Mouse (Mus musculus) WW6 (cell line): ENCODE data around the gene Tbl2.

Experiments
- DNase-seq: peaks from one replicate; pipeline ENCODE4 v3.0.0-alpha.2; 2013; ENCODE audit warnings: low read depth, low spot score

Gene Tbl2

DNA sequence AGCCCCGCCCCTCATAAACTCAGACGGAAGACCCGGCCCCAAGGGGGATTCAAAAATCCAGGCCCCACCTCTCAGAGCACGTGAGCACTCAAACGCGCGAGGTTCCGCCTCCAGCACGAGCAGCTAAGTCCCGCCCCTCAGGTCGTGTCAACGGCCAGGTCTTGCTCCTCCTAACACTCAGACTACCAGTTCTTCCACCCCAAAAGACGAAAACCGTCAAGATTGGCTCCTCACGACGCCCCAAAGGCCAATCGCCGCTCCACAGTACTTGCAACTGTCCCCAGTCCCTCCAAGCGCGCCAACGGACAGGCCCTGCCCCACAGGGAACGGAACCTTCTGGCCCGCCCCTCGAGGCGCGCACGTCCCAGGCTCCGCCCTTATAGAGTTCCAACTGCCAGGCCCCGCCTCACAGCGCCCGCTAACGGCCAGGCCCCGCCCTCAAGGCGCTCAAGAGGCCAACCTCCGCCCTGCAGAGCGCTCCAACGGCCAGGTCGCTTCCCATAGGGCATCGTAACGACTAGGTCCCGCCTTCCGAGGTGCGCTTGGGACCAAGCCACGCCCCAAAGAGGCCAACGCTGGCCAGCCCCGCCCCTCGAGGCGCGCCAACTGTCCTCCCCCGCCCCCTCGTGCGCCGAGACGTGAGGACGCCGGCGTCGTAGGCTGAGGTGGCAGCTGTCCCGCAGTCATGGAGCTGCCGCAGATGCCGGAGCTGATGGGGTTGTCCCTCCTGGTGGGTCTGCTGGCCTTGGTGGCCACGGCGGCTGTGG is at the start of gene Tbl2:
Gene Tbl2 (plus strand): TSS at position 605 of the 767 bp plus-strand sequence.
- peak; percentile 97 for DNase-seq

DNA sequence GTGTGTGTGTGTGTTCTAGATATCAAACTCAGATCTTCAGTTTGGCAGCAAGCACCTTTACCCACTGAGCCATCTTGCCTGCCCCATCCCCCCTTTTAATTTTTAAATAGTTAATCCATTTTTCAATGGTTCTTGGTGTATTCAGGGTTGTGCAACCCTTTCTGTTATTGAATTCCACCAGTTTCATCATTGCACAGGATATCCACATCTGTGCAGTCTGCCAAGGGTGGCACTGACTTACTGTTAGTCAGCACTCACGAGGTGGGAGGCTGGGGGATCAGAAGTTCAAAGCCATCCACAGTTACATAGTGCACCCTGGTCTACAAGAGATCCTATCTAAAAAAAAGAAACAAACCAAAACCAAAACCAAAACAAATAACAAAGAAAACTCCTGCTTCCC is 48.5 kb upstream of the Tbl2 start:
- no peak for DNase-seq

DNA sequence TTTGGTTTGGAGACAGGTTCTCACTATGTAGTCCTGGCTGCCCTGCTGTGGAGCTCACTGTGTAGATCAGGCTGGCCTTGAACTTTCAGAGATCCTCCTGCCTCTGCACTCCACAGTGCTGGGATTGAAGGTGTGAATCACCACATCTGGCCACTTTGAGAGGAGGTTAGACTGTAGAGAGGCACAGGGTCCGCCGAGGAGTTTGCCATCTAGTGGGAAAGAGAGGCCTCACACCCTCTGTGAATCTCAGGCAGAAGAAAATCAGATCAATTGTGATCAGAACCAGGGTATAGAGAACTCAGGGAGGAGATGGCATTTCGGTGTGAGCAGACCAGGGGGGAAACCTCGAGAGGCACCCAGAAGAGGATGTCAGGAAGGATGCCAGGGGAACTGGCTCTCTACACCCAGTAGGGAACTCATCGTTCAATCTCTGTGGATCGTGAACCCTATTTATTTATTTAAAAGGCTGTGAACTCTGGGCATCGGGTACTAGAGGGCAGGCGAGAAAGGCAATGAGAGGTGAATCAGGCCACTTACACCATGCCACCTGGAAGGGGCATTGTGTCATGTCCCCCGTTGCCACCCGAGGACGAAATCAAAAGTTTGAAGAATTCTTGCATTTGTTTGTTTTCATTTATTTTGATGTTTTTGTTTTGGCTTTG is 45.3 kb upstream of the Tbl2 start:
- DNase-seq, result no peak

DNA sequence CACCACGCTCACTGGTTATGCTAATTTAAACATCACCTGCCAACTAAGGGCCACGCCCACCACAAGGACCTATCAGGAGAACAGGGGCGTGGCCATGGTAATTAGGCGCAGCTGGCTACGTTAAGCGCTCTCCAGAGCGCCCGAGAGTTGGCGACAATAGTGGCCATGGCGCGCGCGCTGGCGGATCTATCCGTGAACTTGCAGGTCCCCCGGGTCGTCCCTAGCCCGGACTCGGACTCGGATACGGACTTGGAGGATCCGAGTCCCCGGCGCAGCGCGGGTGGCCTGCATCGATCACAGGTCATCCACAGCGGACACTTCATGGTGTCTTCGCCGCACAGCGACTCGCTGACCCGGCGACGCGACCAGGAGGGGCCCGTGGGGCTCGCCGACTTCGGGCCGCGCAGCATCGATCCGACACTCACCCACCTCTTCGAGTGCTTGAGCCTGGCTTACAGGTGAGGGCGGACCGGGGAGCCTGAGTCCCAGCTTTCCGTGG is 42.6 kb upstream of the Tbl2 start:
- DNase-seq, result peak; percentile 74

DNA sequence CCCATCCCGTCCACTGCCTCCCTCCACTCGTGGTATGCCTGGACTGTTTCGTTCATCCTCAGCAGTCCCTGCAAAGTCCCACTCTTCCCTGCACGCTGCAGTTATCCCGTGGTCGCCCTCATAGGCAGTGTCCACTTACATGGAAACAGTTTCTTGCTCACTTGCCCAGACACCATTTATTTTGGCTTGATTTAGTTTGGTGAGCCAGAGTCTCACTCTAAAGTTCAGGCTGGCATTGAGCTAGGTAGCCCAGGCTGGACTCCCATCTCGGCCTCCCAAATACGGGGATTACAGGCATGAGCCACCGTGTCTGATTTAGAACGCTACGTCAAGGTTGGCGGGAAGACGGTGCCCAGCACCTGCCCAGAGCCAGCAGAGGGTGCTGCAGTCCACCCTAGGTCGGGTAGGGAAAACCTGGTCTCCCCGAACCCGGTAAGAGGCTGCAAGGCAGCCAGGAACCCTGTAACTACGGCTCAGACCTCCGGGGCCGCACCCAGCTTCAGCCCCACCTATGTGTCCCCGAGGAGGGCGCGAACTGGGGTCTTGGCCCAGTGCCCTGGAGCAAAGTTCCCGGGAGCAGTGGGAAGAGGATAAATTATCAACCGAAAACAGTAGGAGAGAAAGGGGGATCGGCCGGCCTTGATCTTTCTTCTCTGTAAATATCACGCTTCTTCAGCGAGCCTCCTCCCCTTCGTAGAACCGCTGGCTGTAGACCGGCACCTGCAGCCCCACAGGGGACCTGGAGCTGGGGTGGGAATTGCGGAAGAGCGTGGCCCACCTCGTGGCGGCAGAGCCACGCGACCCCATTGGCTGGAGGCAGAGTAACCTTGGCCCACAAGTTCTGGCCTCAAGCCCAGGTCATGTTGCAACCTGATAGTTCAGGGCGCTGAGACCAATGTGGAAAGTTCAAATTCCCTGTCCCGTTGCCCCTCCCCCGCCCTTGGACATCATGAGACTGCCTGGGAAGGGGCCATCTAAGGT is 41.6 kb upstream of the Tbl2 start:
- DNase-seq, result no peak

DNA sequence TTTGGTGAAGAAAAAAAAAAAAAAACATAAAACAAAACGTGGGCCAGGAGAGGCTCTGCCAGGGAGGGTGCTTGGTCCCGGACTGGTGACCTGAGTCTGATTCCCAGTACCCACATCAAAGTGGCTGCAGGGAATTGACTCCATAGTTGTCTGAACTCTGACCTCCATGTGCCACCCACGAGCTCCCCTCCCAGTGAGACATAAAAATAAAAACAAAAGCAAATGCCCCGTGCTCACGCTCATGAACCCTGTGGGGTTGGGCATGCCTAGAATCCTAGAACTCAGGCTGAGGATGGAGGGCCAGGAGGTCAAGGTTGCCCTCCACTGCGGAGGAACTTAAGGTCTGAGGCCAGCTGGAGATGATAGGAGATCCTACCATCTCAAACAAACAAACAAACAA is 40.4 kb upstream of the Tbl2 start:
- no peak for DNase-seq

DNA sequence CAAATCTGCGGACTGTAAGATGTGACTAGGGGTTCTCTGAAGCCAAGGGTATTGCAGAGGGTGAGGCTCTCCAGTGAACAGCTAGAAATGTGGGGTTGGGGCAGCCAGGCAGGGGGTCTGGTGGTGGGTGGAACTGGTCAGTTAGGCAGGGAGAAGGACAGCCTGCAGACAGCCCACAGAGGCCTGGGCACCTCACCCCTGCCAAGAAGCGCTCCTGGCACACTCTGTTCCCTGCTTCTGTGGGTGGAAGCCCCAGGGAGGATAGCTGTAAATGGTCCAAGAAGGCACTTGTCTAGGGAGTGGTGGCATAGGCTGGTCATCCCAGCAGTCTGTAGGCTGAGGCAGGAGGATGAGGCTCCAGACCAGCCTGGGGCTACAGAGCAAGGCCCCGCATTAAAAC is 40.0 kb upstream of the Tbl2 start:
- no peak for DNase-seq

DNA sequence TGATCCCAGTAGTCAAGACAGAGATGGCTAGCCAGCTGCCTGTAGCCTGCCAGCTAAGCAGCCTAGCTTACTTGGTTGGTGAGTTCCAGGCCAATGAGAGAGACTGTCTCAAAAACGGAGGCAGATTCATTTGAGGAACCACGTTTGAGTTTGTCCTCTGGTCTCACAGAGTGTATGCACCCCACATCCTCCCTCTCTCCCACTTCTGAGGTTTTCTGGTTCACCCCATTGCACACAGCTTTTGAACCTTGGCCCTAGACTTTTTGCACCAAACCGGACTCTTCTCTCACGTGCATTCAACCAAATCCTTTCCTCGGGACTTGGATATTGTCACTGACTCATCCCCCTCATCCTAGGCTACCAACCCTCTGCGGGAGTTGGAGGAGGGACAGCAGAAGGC is 39.5 kb upstream of the Tbl2 start:
- DNase-seq, result no peak

DNA sequence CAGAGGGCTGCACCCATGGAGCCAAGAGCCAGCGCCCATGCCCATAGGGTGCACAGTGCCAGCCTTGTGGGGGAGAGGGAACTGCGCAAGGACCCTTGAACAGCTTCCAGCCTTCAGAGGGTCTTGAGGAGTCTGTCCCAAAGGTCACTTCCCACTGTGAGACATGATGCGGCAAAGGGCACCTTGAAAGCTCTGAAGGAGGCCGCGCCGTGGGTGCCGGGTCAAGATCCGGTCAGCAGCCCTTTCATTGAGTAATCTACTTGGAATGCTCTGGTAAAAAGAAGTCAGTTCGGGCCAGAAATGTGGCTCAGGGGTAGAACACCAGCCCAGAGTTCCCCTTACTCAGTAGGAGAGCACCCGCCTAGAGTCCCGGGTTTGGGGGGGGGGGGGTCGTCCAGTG is 35.7 kb upstream of the Tbl2 start:
- DNase-seq, result no peak

DNA sequence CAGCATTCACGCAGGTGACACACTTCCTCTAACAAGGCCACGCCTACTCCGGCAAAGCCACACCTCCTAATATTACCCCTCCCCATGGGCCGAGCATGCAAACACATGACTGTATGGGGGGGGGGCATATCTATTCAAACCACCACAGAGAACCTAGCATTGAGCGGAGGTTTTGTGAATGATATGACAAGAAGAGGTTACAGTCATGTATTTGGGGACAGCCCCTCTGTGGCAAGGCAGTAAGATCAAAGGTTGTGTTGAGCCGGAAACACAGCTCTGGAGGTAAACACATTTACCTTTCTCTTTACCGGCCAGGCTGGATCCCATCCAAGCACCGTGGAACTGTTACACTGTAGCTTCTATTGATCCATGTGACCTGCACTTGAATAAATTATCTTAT is 34.2 kb upstream of the Tbl2 start:
- DNase-seq, result no peak

DNA sequence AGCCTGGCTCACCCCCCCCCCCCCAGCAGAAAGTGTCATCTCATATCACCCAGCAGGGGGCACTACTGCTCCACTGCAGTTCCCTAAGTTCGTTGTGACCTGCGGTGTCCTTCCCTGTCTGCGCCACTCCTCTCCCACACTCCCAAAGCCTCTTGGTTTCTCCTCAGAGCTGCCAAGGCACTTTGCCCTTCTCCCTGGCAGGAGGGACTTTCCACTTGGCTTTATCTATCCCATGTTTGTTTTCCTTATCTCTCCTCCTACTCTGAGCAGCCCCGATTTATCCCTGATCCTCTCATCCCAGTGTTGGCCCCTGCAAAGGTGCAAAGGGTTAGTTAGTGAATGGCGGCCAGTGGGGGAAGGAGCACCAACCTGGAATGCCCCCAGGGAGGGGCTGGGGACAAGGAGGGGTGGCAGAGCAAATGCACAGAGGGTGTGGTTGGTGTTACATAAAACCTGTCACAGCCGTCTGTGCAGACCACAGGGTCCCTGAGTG is 30.8 kb upstream of the Tbl2 start:
- peak; percentile 45 for DNase-seq

DNA sequence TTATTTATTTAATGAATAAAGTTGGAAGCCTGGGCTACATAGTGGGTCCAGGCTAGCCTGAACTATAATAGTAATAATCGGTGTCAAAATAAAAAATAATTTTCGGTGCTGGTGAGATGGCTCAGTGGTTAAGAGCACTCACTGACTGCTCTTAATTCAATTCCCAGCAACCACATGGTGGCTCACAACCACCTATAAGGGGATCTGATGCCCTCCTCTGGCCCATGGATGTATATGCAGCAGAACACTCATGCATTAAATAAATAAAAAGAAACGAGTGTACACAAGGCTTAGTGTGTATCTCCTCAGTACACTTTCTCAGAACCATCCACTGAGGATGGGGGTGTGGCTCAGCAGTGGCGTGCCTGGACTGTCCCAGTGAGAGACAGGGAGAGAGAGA is 28.7 kb upstream of the Tbl2 start:
- no peak for DNase-seq

DNA sequence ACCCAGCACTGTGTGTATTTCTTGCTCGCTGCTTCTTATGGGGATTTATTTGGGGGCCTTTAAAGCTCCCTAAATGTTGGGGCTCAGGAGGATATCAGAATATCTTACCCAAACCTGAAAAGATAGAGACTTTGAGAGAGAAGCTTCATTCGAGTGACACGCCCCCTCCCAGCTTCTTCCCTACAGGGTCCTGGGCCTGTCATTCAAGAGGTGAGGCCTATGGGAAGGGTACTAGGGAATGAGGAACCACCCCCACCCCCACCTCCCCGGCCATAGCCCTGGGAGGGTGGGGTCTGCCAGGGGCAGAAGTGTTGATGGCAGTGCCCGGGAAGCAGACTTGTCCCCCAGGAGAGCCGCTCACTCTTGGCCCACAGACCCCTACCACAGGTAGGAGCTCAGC is 23.3 kb upstream of the Tbl2 start:
- no peak for DNase-seq

DNA sequence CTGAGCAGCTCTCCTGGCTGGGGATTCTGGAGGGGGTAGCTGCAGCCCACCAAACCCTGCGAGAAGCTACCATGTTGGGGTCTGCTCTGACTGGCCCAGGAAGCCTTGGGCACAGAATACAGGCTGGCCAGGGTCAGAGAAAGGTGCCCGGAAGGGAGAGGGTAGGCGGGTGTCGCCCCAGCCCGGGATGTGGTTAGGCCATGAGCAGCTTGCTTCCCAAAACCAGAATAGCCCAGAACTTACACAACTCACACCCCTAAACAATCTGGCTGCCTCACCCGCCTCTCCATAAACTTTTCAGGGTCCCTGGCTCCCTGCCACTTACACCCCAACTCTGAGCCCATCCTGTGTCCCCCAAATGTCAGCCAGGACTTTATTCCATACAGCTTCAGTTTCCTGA is 21.8 kb upstream of the Tbl2 start:
- DNase-seq, result no peak

DNA sequence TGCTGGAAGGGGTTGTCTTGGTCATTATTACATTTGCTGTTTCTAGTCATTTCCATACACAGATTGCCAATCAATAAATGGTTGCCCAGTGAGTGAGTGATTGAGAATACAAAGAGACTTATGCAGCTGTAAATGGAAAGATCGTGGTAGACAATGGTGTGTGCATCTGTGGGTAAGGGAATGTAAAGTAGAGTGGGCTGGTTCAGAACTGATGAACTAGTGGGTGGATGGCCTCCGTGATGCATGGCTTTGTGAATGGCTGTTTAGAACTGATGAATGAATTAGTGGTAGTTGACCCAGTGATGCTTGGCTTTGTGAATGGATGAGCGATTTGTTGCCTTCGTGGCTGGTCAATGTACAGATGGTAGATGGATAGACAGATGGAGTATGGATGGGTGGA is 19.7 kb upstream of the Tbl2 start:
- DNase-seq, result no peak

DNA sequence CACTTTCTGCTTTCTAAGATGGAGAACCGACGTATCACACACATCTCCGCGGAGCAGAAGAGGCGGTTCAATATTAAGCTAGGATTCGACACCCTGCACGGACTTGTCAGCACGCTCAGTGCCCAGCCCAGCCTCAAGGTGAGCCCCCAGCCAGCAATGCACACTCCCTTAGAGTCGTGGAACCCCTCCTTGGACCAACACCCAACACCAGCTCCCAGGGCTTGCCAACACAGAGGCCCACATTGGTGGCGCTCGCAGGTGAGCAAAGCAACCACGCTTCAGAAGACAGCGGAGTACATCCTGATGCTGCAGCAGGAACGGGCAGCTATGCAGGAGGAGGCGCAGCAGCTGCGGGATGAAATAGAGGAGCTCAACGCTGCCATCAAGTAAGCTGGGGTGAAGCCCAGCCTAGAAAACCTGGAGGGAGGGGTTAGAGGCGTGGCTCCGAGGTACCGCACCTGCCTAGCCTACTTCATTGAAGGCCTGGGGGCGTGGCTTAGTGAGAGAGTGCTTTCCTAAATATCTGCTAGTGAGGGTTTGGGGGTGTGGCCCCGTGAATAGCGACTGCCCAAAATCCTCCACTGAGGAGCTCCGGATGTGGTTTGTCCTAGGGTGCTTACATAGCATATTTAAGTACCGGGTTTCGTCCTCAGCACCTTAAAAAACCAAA is 15.6 kb upstream of the Tbl2 start:
- DNase-seq, result peak; percentile 82

DNA sequence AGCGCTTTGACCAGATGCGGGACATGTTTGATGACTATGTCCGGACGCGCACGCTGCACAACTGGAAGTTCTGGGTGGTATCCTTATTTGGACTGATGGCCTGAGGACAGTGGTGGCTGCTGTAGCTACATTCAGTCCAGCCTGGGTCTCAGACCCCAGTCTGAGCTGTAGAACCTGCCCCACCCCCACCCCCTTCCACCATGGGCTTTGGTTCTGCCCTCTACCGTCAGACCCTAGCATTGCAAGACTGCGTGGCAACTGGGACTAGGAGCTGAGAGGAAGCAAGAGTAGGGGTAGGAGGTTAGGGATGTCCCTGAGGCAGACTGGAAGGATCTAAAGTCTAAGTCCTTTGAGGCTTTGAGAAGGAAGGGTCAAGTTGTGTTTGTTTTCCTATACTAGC is 14.9 kb upstream of the Tbl2 start:
- peak; percentile 68 for DNase-seq

DNA sequence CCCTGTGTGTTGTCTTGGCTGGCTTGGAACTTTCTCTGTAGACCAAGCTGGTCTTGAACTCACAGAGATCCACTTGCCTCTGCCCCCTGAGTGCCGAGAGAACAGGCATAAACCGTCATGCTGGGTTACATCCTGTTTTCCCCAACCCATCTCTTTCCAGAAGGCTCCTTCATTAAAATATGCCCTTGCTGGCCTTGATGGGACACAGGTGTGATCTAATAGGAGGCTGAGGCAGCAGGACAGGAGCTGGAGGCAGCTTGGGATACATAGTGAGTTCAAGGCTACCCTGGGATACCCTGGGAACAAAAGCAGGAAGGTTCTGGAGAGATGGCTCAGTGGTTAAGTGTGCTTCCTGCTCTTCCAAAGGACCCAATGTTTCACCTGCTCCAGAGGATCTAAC is 9.6 kb upstream of the Tbl2 start:
- DNase-seq, result no peak

DNA sequence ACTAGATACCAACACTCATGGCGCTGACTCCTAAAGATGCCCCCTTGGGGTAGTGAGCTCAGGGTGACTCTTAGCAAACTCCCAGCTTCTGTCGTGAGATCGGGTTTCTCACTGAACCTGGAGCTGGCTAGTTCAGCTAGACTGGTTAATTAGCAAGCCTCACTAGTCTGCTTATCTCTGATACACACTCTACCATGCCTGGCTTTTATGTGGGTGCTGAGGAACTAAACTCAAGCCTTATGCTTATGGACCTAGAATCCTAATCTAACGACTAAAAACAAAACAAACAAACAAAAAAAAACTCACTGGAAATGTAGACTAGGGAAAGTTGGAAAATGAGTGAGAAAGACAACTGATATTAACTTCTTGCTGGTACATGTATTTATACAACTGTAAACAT is 5.0 kb upstream of the Tbl2 start:
- no peak for DNase-seq

DNA sequence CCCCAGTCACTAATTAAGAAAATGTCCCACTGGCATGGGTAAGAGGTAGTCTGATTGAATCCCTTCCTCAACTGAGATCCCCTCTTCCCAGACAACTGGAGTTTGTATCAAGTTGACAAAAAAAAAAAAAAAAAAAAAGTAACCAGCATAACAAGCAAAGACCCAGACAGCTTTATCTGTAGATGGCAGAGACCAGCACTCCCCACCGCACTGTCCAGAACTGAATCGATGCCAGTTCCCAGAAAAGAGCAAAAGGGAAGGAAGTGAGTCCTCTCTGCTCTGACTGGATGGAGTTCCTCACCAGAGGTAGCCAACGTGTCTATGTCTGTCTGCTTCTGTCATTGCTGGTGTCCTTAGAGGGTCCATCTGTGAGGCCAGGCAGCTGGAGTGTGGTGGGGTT is 3.9 kb upstream of the Tbl2 start:
- DNase-seq, result no peak

DNA sequence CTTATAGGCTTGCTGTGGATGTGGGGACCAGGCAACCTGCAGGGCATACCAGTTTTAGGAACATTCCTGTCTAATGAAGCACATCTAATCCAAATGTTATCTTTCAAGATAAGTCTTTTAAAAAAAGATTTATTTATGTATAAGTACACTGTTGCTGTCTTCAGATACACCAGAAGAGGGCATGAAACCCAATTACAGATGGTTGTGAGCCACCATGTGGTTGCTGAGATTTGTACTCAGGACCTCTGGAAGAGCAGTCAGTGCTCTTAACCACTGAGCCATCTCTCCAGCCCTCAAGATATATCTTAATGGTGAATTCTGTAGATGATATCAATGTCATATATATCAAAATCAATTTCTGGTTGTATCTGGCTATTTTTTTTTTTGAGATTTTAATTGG is 3.5 kb upstream of the Tbl2 start:
- no peak for DNase-seq

DNA sequence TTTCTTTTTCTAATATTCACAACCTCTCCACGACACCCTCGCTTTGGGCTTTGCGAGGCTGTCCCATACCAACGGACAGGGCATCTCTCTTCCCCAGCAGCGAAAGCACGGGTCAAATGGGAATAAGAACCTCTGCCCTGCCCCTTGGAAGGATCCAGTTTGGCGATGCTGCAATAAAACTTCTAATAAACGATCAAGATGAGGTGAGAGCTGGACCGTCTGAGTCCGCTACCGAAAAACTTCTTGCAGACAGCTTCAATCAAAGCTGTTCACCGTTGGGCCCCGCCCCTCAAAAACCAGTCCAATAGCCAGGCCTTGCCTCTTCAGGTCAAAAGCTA is 773 bp upstream of the Tbl2 start:
- DNase-seq, result no peak
